In genomic region chr6:25085871-25086270, GRCm38 (mm10) we compare ENCODE assay signal across 12 mouse cellular contexts.
"Had no signal": no experiment of that assay in that cellular context is flagged by ENCODE, and none has a peak within 500 bp of the region (broad histone marks: within the 10 kb centered on the region; RNA-seq: fewer than 3 reads in every experiment).

No protein-coding gene starts in this region.

- DNase-seq: gastrocnemius, adult 2 months; gastrocnemius, postnatal 10 days; gastrocnemius, postnatal 25 days; heart, adult 18-20 months; heart, postnatal 14 days; heart, postnatal 36 days; kidney, adult 11 months; kidney, adult 2 months; kidney, adult 9 months; kidney, postnatal 14 days; kidney, postnatal 36 days; left cerebral cortex, postnatal 4 days had no signal
